Mouse (Mus musculus) brain, adult 2 months (tissue): Measurements from ENCODE around the gene 4931429L15Rik.

Experiments used
- DNase-seq: peaks from one replicate; pipeline ENCODE4 v3.0.0; 2011; ENCODE audit warnings: low read depth, low spot score

The 4931429L15Rik gene

DNA sequence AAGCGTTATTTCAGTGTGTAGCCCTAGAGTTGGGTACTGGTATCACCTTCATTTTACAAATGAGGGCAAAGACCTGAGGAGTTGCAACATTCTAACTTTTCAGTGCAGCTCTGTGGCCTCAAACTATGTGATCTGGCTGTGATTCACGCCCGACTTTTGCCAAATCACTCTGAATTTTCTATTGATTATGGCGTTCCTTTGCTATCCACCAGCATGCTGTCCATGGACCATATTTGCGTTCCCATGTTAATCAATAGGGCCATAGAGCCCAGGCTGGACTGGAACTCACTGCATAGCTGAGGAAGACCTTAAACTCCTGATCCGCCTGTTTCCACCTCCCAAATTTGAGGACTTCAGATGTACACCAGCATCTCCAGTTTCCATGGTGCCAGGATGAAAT is 60.7 kb downstream of the 4931429L15Rik start:
- no peak for DNase-seq

DNA sequence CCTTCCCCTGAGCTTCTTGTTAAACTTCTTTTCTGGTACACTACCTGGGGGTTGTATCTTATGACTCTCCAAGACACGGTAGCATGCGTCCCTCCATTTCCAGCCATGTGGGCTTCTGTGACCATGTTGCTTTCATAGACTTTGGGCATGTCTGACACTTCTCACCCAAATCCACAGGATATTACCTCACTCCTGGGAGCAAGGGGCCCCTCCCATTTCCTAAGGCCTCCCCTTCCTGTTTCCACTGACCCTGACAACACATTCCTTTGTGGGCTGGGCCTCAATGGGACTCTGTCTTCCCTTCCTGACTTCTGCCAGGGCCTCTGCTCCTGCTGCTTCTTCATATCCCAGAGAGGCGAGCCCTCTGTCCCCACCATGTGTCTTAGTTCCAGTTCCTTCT is 62.2 kb downstream of the 4931429L15Rik start:
- DNase-seq, result no peak

DNA sequence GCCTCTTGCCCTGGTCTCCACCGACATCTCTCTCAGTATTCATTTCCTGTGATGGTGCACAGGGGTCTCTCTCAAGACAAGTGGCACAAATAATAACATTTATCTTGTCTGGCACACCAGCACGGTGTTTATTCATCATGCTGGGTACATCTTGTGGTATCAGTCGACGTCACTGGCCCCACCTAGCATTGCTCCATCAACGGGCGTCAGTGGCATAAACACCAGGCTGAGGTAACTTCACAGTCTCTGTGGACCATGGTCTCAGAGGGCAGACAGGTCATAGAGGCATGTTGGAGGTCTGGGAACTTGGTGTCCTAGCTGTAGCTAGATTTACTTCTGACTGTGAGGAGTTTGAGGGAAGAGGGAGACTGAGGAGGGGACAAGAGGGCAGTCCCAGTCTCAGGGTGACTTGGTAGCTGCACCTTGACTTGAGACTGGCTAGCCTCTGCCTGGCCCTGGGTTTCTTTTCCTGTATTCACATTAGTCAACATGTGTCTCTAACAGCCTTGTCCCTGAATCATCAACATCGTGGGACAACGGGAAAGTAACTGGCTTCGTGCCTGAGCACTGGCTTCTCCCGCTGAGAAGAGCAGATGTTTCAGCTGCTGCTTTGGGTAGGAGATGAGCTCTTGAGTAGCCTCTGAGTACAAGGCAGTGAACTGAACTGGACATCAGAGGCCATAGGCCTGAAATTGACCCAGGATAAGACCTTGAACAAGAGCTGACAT is 63.0 kb downstream of the 4931429L15Rik start:
- DNase-seq, result peak; percentile 14

DNA sequence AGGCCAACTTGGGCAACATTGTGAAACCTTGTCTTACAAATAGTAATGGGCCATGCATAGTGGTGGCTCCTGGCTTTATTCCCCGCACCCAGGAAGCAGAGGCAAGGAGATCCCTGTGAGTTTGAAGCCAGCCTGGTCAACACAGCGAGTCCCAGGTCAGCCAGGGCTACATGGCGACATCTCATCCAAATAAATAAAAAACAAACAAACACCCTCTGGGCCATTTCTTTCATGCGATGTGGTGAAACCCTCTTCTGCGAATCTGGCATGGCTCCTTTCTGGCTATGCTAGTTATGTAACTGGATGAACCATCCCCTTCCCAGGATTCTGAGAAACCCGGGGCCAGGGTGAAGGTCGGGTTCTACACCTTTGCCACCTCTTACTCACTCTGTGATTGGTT is 63.6 kb downstream of the 4931429L15Rik start:
- no peak for DNase-seq
